Mouse (Mus musculus): Measurements from ENCODE around the gene Crlf2.

The Crlf2 gene

GRCm38 (mm10) chr5:109547112-109547511, 11.7 kb downstream of the Crlf2 start:
- DNase-seq, result no peak

GRCm38 (mm10) chr5:109509679-109510078, 49.1 kb downstream of the Crlf2 start:
- no peak for DNase-seq

- DNase-seq, result peak; percentile 13
Observed at GRCm38 (mm10) chr5:109506729-109507128, 52.1 kb downstream of the Crlf2 start.
